Mouse (Mus musculus) embryonic fibroblast, embryonic 13.5 days (primary cell): ENCODE results near the gene Gm1527. TPM values are rescaled to one million over a fixed set of nuclear protein-coding genes. Genes with fewer than 3 reads are reported as not detected.
"Not testable (repeated sequence)": the region's sequence is repeated elsewhere in the genome, so short reads cannot be mapped to it uniquely, and the experiment has no call there.

Experiments
- H3K27ac ChIP-seq: 2 replicates; pipeline ENCODE4 v1.5.1; 2012; ENCODE audit warnings: low read length, control low read depth, inconsistent platforms; ENCODE audit not compliant: insufficient read depth
- H3K4me1 ChIP-seq: 2 replicates; pipeline ENCODE4 v1.6.1; 2011; ENCODE audit warnings: low read length; ENCODE audit not compliant: control insufficient read depth, insufficient read depth
- H3K4me3 ChIP-seq: 2 replicates; pipeline ENCODE4 v1.5.1; 2011; ENCODE audit warnings: mild to moderate bottlenecking, control low read depth, low read length; ENCODE audit not compliant: insufficient read depth
- CTCF ChIP-seq: IDR thresholded peaks from 2 replicates; pipeline ENCODE4 v1.5.1; 2011; ENCODE audit warnings: mild to moderate bottlenecking, control low read depth, low read length, moderate library complexity, borderline replicate concordance; ENCODE audit not compliant: insufficient read depth
- POLR2A ChIP-seq: IDR thresholded peaks from 2 replicates; pipeline ENCODE4 v1.6.1; 2011; ENCODE audit warnings: low read depth, mild to moderate bottlenecking, control low read depth, low read length, moderate library complexity
- polyA plus RNA-seq: library from polyadenylated mRNA; stranded (reverse); fragments of >200 nt; gene quantifications from 2 replicates; pipeline ENCODE4 v1.2.4, GENCODE M21; 2011; ENCODE audit warnings: low read depth; ENCODE audit not compliant: missing spikeins, insufficient read length

Gene Gm1527
- polyA plus RNA-seq, result not detected in 2 replicates

DNA sequence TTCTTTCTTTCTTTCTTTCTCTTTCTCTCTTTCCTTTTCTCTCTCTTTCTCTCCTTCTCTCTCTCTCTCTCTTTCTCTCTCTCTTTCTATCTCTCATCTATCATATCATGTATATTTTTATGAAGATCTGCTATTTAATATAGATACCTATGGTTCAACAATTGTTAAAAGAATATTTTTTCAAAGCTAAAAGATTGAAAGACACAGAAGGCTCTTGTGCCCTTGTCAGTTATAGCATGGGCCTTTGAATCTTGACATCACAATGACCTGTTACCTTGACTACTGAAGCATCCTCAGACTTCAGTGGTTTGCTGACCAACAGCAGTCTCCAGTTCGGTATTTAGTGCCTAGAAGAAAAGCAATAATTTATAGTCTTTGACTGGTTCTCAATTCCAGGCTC is at the start of gene Gm1527:
Gm1527 (plus strand) TSS at position 301 of the 400 bp plus-strand sequence.
- no peak for TF ChIP-seq CTCF
- TF ChIP-seq POLR2A, result no peak
- no peak within 1 kb of the TSS for H3K27ac ChIP-seq
- H3K4me3 ChIP-seq, result no peak within 1 kb of the TSS
- H3K4me1 ChIP-seq, result no peaks in the 10 kb centered on the region

DNA sequence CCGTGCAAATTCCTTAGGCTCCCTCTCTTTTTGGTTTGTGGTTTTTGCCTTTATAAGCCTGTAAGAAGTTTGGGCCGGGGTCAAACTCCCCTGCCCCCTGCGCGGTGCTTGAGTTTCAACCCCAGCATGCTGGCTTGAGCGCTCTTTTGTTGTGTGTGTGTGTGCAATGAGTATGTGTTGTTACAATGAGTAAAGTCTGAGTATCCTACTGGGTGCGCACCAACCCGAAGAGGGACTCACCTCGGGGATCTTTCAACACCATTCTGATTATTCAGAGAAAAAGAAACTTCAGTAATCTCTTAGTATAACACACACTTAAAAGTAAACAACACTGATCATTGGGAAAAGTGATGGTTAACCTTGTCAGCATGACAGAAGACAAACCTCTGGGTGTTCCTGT is 49.2 kb upstream of the Gm1527 start:
- TF ChIP-seq POLR2A (no peak), CTCF (no peak)

DNA sequence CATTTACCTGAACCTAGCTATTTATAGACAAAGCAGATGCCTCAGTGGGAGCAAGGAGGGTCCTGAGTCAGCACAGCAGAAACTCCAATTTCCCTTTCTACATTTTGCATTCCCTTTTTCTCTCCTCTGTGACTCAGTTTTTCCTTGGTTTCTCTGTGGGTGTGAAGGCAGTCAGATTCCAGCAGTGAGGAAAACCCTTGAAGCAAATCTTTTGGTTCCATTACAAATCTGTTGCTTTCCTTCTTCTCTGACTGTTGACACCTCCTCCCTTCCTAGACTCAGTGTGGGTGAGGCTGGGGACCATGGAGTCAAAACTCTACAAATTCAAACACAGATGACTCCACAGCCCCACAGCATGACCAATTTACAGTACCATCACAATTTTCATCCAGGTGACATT is 45.3 kb upstream of the Gm1527 start:
- Histone ChIP-seq H3K4me3 (no peak overlapping the region), H3K27ac (no peak overlapping the region), H3K4me1 (no peaks in the 10 kb centered on the region)
- TF ChIP-seq CTCF (no peak), POLR2A (no peak)

More for the DNA sequence above, 49.2 kb upstream of the Gm1527 start:
- H3K4me1 ChIP-seq, result no peaks in the 10 kb centered on the region
- no peak overlapping the region for H3K27ac ChIP-seq
- H3K4me3 ChIP-seq, result no peak overlapping the region

DNA sequence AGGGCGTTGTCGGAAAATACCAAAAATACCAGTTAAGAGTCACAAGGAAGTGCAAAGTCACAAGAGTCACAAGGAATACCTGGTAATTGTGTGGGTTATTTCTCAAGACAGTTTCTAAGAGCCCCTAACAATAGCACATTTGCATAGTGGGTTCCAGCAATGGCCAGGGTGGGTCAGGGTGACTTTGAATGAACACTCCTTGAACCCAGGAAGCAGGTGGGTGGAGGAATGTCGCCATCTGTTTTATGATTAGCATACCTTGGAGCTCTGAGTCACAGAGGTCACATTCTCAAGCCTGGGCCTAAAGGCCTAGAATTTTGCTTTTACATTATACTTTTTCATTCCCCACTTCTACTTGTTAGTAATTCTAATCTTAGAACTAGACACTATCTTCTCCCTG is 40.2 kb upstream of the Gm1527 start:
- not testable (repeated sequence) for H3K4me1 ChIP-seq, H3K27ac ChIP-seq, H3K4me3 ChIP-seq

DNA sequence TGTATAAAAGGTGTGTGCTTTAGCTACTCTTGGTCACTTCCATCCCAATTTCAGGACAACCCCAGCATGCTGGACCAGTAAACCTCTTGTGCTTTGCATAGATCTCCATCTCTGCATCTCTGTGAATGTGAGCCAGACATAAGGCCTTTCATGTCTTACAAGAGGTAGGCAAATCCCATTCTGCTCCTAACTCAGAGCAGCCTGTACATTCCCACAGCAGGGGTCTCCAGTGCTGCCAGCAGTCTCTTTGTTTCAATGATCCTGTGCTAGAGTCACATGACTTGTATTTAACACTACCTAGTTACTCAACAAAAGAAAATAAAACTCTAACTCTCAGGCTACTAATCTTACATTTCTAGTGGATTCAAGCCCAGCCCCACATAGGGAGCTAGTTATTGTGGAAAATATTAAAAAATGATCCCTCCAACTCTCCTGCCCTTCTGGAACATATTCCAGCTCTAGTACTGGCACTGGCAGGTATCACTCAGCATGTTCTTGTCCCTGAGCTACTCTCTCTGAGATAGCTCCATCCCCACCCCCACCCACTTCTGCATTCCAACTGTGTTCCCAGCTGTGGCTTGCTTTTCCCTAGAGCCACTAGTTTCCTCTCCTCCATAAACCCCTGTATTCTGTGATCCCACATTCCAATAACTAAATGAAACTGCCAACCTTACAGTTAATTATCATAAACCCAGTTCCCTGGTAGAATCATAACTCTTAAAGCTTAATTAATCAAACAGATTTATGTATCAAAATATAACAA is 32.6 kb upstream of the Gm1527 start:
- not testable (repeated sequence) for H3K4me3 ChIP-seq, H3K27ac ChIP-seq, H3K4me1 ChIP-seq

DNA sequence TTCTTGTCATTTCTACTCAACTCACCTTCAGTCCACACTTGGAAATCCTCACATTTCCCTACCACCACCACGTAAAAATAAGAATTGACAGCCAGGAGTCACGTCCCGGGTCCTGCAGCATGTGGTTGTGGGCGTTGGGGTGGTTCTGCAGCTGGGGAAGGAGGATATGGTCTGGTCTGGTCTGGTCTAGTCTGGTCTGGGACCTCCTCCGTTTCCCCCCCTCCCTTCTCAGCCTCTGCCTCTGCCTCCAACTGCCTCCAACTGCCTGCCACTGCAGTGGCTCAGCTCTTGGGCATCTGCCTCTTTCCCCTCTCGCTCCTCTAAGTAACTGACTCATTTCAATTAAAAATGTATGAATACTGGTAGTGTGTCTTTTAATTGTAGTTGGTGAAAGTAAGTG is 4.5 kb downstream of the Gm1527 start:
- not testable (repeated sequence) for H3K27ac ChIP-seq, H3K4me1 ChIP-seq, H3K4me3 ChIP-seq

DNA sequence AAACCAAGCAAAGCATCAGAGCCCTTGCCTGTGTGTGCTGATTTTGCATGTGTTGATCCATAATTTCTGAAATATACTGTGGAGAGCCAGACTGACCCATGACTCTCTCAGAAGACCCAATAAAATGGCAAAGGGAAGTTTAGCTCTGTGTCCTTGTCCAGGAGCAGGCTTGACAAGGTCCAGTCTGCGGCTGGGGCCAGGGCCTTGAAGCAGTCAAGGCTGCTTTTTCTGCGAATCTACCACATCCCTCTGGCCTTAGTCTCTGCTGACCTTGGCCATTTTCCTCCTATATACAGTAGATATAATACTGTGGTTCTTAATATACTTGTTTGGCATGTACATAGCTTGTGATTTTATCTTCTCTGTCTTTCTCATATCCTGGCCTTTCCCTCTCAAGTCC is 73.5 kb downstream of the Gm1527 start:
- no peak overlapping the region for H3K4me3 ChIP-seq
- TF ChIP-seq CTCF (no peak), POLR2A (no peak)
- no peaks in the 10 kb centered on the region for H3K4me1 ChIP-seq
- no peak overlapping the region for H3K27ac ChIP-seq

DNA sequence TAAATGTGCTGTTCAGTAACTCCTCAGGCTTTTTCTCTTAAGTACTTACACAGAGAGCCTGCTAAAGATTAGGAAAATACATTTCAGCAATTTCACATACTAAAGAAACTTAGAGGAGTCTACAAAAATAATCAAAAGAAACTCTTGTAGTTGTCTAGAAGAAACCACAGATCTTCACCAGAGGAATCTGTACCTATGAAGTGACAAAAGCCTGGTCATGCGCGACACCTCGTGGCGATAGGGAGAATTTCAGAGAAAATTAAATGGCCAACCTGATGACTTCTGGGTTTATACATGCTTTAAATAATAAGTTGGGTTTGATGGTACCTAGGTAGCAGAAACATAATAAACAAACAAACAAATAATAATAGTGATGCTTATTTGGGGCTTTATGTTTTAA is 76.4 kb downstream of the Gm1527 start:
- peak; percentile 26; the same call in 1 of the 2 replicates for TF ChIP-seq CTCF
- no peak for TF ChIP-seq POLR2A
- Histone ChIP-seq H3K27ac (no peak overlapping the region), H3K4me3 (no peak overlapping the region), H3K4me1 (no peaks in the 10 kb centered on the region)

Other genes with a start within 250 kb of the Gm1527 start
- gene Slc2a2, start 194.7 kb upstream of the Gm1527 start, polyA plus RNA-seq, result not detected in 2 replicates
- 11.6 and 12.5 TPM in 2 replicates for gene Eif5a2, start 111.3 kb upstream of the Gm1527 start, polyA plus RNA-seq
- 655 and 706 TPM in 2 replicates for gene Rpl22l1, start 87.2 kb upstream of the Gm1527 start, polyA plus RNA-seq
- not detected in 2 replicates for gene Egfem1, start 189.4 kb downstream of the Gm1527 start, polyA plus RNA-seq